Mouse (Mus musculus) forebrain, embryonic 11.5 days (tissue): ENCODE results near the gene Gm14443. TPM values are rescaled to one million over a fixed set of nuclear protein-coding genes. Genes with fewer than 3 reads are reported as not detected.

Source experiments
- polyA plus RNA-seq: library from polyadenylated mRNA; unstranded; fragments of >200 nt; fragmentation: Nextera tagmentation; extraction: Ambion mirVana; gene quantifications from 2 replicates; pipeline ENCODE4 v1.2.1, GENCODE M21; 2014

Gm14443 gene
- polyA plus RNA-seq, 1 experiment from 2014 or later = 1.3 TPM

Other genes starting within 250 kb of the Gm14443 start
- not detected in 2 replicates for gene Gm14444, start 165.6 kb downstream of the Gm14443 start, polyA plus RNA-seq
- 1.0 TPM in 2 replicates for gene Gm14393, start 108.1 kb downstream of the Gm14443 start, polyA plus RNA-seq
- gene Gm14399, start 33.9 kb downstream of the Gm14443 start, polyA plus RNA-seq = 7.2 and 9.2 TPM in 2 replicates
- gene Gm14391, start 31.0 kb upstream of the Gm14443 start, polyA plus RNA-seq = 4.0 and 9.1 TPM in 2 replicates
- gene Gm14440, start 99.3 kb upstream of the Gm14443 start, polyA plus RNA-seq = 1.6 and 7.9 TPM in 2 replicates
- gene Gm4631, start 162.3 kb upstream of the Gm14443 start, polyA plus RNA-seq = 22.9 and 26.6 TPM in 2 replicates
- 6.1 and 6.8 TPM in 2 replicates for gene Zfp968, start 196.6 kb upstream of the Gm14443 start, polyA plus RNA-seq